Comparison of ENCODE assay signal across 10 mouse cellular contexts in the genomic region with DNA sequence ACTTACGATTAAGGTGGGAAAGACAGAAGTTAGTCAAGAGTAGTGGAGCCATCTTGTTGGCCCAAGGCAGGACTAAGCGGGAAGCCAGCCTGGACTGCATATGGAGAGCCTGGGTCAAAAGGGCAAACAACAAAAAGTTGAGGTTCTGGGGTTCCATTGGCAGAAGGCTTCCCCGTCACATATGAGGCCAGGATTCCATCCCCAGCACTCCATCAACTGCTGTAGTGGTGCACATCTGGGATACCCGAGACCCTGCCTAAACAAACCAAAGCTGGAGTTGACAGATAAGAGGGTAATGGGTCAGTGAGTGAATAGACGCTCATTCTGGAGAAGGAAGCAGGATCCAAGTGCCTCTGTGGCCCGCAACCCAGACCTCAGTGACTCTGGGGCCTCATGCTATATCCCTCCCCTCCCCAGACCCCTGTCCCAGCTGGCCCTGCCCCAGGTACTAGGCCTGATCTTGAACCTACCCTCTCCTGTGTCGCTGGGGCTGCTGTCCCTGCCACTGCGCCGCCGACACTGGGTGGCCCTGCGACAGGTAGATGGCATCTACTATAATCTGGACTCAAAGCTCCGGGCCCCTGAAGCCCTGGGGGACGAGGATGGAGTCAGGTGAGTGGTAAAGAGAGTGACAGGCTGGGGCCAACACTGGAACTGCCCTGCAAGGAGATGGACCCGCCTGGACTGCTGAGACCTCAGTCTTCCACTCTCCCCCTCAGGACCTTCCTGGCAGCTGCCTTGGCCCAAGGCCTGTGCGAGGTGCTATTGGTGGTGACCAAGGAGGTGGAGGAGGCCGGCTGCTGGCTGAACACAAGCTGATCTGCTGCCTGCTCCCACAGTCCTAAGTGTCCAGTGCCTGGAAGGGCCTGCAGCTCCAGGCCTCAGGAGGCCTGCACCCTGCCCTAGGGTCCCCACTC. TPM values are rescaled to one million over a fixed set of nuclear protein-coding genes. Genes with fewer than 3 reads are reported as not detected.
DNase-seq lines count a peak whose midpoint lies in the region; ATAC-seq and TF ChIP-seq lines count a peak whose summit lies in the region.
"Had no signal": no experiment of that assay in that cellular context is flagged by ENCODE, and none has a peak within 500 bp of the region (broad histone marks: within the 10 kb centered on the region; RNA-seq: fewer than 3 reads in every experiment).

No protein-coding gene starts in this region.

- WGBS in kidney, embryonic 14.5 days = 86% methylated on average over 16 of the region's 16 CpGs
- WGBS in heart, postnatal 0 days = 55% methylated on average over 16 of the region's 16 CpGs

- no peak for DNase-seq in kidney, adult 9 months
- no peak for DNase-seq in MEL (ENCODE audit: low read depth, low spot score)
- no peak for DNase-seq in heart, postnatal 0 days (ENCODE audit: low spot score)
- DNase-seq in adrenal gland, adult 2 months = no peak
- DNase-seq in natural killer cell, adult 2 months (ENCODE audit: low spot score in 2 of 2) = no peak

- H3K4me2 ChIP-seq in kidney, embryonic 14.5 days (replicated peaks; ENCODE audit: low read depth, low read length) = no peak overlapping the region
- no peak overlapping the region for H3K4me2 ChIP-seq in heart, postnatal 0 days (ENCODE audit: low read depth, low read length)

- H3K4me1 ChIP-seq in erythroblast, embryonic 14.5 days (ENCODE audit: control insufficient read depth) = peaks cover 92% of the 10 kb centered on the region
- peaks cover 10% of the 10 kb centered on the region for H3K4me1 ChIP-seq in kidney, embryonic 14.5 days (ENCODE audit: control insufficient read depth, insufficient read depth, low read length)
- peaks cover 0 to 10% of the 10 kb centered on the region in 2 experiments; a peak in 2 of 4 replicates for H3K4me1 ChIP-seq in MEL (ENCODE audit: control insufficient read depth in 1 of 2, insufficient read depth in 2 of 2, low read length in 2 of 2)
- H3K4me1 ChIP-seq in heart, postnatal 0 days (ENCODE audit: control insufficient read depth, insufficient read depth) = peaks cover 50% of the 10 kb centered on the region

- no peak for ATAC-seq in erythroblast, adult 5-6 weeks (replicated peaks; ENCODE audit: low FRiP score, poor library complexity, severe bottlenecking)
- ATAC-seq in kidney, embryonic 14.5 days (ENCODE audit: low FRiP score, low TSS enrichment) = no peak
- ATAC-seq in heart, postnatal 0 days (ENCODE audit: insufficient read depth, low read depth) = no peak
- ATAC-seq: intestine, embryonic 16.5 days had no signal

- no peak overlapping the region for H3K27ac ChIP-seq in kidney, embryonic 14.5 days (ENCODE audit: low read depth, low read length)
- no peak overlapping the region for H3K27ac ChIP-seq in MEL (ENCODE audit: control insufficient read depth, low read depth, low read length)
- peak overlapping the region; percentile 99 for H3K27ac ChIP-seq in heart, postnatal 0 days (ENCODE audit: low read depth)

- no peaks in the 10 kb centered on the region for H3K9me3 ChIP-seq in erythroblast, embryonic 14.5 days (ENCODE audit: control insufficient read depth, low read length)
- H3K9me3 ChIP-seq in kidney, embryonic 14.5 days (ENCODE audit: control insufficient read depth, low read length) = no peaks in the 10 kb centered on the region
- no peaks in the 10 kb centered on the region for H3K9me3 ChIP-seq in MEL (replicated peaks; ENCODE audit: insufficient read depth, low read length)
- H3K9me3 ChIP-seq in heart, postnatal 0 days (replicated peaks; ENCODE audit: control insufficient read depth, low read length) = no peaks in the 10 kb centered on the region

- TF ChIP-seq POLR2A in MEL (IDR thresholded peaks at IDR 0.05; ENCODE audit: control insufficient read depth in 1 of 2, insufficient read depth in 1 of 2, low read depth in 1 of 2, low read length in 2 of 2, poor library complexity in 1 of 2) = no peak

- H3K79me2 ChIP-seq in MEL (ENCODE audit: control insufficient read depth, insufficient read depth, low read length, poor library complexity) = peaks cover 3% of the 10 kb centered on the region

- H3K4me3 ChIP-seq in erythroblast, embryonic 14.5 days (replicated peaks) = peak overlapping the region; percentile 81
- no peak overlapping the region for H3K4me3 ChIP-seq in kidney, embryonic 14.5 days (ENCODE audit: low read length)
- no peak overlapping the region for H3K4me3 ChIP-seq in MEL (ENCODE audit: control insufficient read depth in 1 of 2, insufficient read depth in 1 of 2, low read depth in 2 of 2, low read length in 2 of 2)
- H3K4me3 ChIP-seq in heart, postnatal 0 days (ENCODE audit: low read depth, low read length) = no peak overlapping the region

- TF ChIP-seq EP300 in MEL (IDR thresholded peaks at IDR 0.05; ENCODE audit: low read depth in 1 of 2, low read length in 2 of 2) = no peak
- TF ChIP-seq EP300 in heart, postnatal 0 days (IDR thresholded peaks at IDR 0.05; ENCODE audit: low read depth) = no peak

- peaks cover 57% of the 10 kb centered on the region for H3K36me3 ChIP-seq in erythroblast, embryonic 14.5 days (ENCODE audit: control insufficient read depth)
- H3K36me3 ChIP-seq in kidney, embryonic 14.5 days (ENCODE audit: control insufficient read depth, insufficient read depth, low read length) = no peaks in the 10 kb centered on the region
- H3K36me3 ChIP-seq in MEL (ENCODE audit: control insufficient read depth in 1 of 2, insufficient read depth in 2 of 2, low read length in 2 of 2) = no peaks in the 10 kb centered on the region
- H3K36me3 ChIP-seq in heart, postnatal 0 days (replicated peaks; ENCODE audit: control insufficient read depth, insufficient read depth, low read length) = no peaks in the 10 kb centered on the region

- TF ChIP-seq RAD21 in MEL (IDR thresholded peaks at IDR 0.05; ENCODE audit: low read depth, low read length) = no peak

- TF ChIP-seq CTCF in MEL (IDR thresholded peaks at IDR 0.05 in 2 of 3, conservative IDR thresholded peaks at IDR 0.05 in 1 of 3; ENCODE audit: control insufficient read depth in 1 of 3, insufficient read depth in 1 of 3, low read depth in 2 of 3, low read length in 3 of 3, poor library complexity in 1 of 3, severe bottlenecking in 1 of 3) = no peak
- TF ChIP-seq CTCF in heart, postnatal 0 days (IDR thresholded peaks at IDR 0.05; ENCODE audit: low read depth) = no peak

- H3K27me3 ChIP-seq in erythroblast, embryonic 14.5 days (ENCODE audit: control insufficient read depth) = peaks cover 24% of the 10 kb centered on the region
- peaks cover 15% of the 10 kb centered on the region for H3K27me3 ChIP-seq in kidney, embryonic 14.5 days (ENCODE audit: control insufficient read depth, insufficient read depth, low read length)
- H3K27me3 ChIP-seq in MEL (ENCODE audit: control insufficient read depth in 1 of 2, insufficient read depth in 2 of 2, low read length in 2 of 2) = no peaks in the 10 kb centered on the region
- no peaks in the 10 kb centered on the region for H3K27me3 ChIP-seq in heart, postnatal 0 days (ENCODE audit: control insufficient read depth, insufficient read depth, low read length)

- peak overlapping the region; percentile 37; the same call in 1 of the 2 replicates for H3K9ac ChIP-seq in kidney, embryonic 14.5 days (ENCODE audit: low read depth, low read length)
- H3K9ac ChIP-seq in MEL (ENCODE audit: control insufficient read depth, low read depth, low read length, poor library complexity, severe bottlenecking) = no peak overlapping the region
- peak overlapping the region; percentile 35; the same call in 1 of the 2 replicates for H3K9ac ChIP-seq in heart, postnatal 0 days (replicated peaks; ENCODE audit: low read depth, low read length)

RNA-seq across cellular contexts. Expression of a gene that starts 3.2 kb away (rescaled TPM):
- polyA plus RNA-seq in erythroblast, embryonic 14.5 days (2012) = 1,062 and 1,188 TPM in 2 replicates
- 6.7 and 43.7 TPM in 2 replicates for total RNA-seq in erythroblast, adult 5-6 weeks (2015; ENCODE audit: low replicate concordance)
- total RNA-seq in erythroblast, adult 5-6 weeks (2017; ENCODE audit: low replicate concordance) = 33.7 and 59.7 TPM in 2 replicates
- polyA plus RNA-seq in kidney, embryonic 14.5 days (2014; fragmentation: Nextera tagmentation; extraction: Ambion mirVana) = 64.9 and 78.9 TPM in 2 replicates
- total RNA-seq in MEL (2012; rRNA removed) = 58.4 and 95.5 TPM in 2 replicates
- 100 to 1,000 TPM in 1 of 2 experiments, not detected in 1; 141 TPM for polyA plus RNA-seq in MEL (2012; ENCODE audit: insufficient read depth in 1 of 2, insufficient read length in 2 of 2, low read depth in 1 of 2, low replicate concordance in 2 of 2, missing spikeins in 1 of 2)
- total RNA-seq in heart, postnatal 0 days (2014; rRNA removed; ENCODE audit: low replicate concordance) = 123 and 143 TPM in 2 replicates
- 91.2 and 105 TPM in 2 replicates for polyA plus RNA-seq in heart, postnatal 0 days (2015; fragmentation: Nextera tagmentation; extraction: Ambion mirVana)
- 10 to 100 TPM; 51.2 to 61.7 TPM for total RNA-seq in adrenal gland, adult 2 months (2021)
- 171 and 179 TPM in 2 replicates for polyA plus RNA-seq in adrenal gland, adult 2 months (2012; rRNA removed)

RNA-seq across cellular contexts. Expression of a gene that starts 5.8 kb away (rescaled TPM):
- polyA plus RNA-seq in erythroblast, embryonic 14.5 days (2012) = 0.17 and 0.50 TPM in 2 replicates
- not detected in 2 replicates for total RNA-seq in erythroblast, adult 5-6 weeks (2015; ENCODE audit: low replicate concordance)
- not detected in 2 replicates for total RNA-seq in erythroblast, adult 5-6 weeks (2017; ENCODE audit: low replicate concordance)
- polyA plus RNA-seq in kidney, embryonic 14.5 days (2014; fragmentation: Nextera tagmentation; extraction: Ambion mirVana) = 0.88 and 1.6 TPM in 2 replicates
- not detected in 2 replicates for total RNA-seq in MEL (2012; rRNA removed)
- polyA plus RNA-seq in MEL (2012; ENCODE audit: insufficient read depth in 1 of 2, insufficient read length in 2 of 2, low read depth in 1 of 2, low replicate concordance in 2 of 2, missing spikeins in 1 of 2) = under 1 TPM in 1 of 2 experiments, not detected in 1; 0.89 TPM
- total RNA-seq in heart, postnatal 0 days (2014; rRNA removed; ENCODE audit: low replicate concordance) = 7.5 TPM in 1 of 2 replicates, not detected in the other
- 0.40 and 0.86 TPM in 2 replicates for polyA plus RNA-seq in heart, postnatal 0 days (2015; fragmentation: Nextera tagmentation; extraction: Ambion mirVana)
- under 1 TPM in 1 of 2 experiments, not detected in 1; 0.75 TPM for total RNA-seq in adrenal gland, adult 2 months (2021)
- 0.91 and 2.4 TPM in 2 replicates for polyA plus RNA-seq in adrenal gland, adult 2 months (2012; rRNA removed)
- polyA plus RNA-seq: embryonic facial prominence, embryonic 11.5 days had no signal

RNA-seq across cellular contexts. Expression of a gene that starts 25.4 kb away (rescaled TPM):
- polyA plus RNA-seq in erythroblast, embryonic 14.5 days (2012) = 26.0 and 30.5 TPM in 2 replicates
- 17.9 and 19.2 TPM in 2 replicates for total RNA-seq in erythroblast, adult 5-6 weeks (2015; ENCODE audit: low replicate concordance)
- 12.4 and 13.4 TPM in 2 replicates for total RNA-seq in erythroblast, adult 5-6 weeks (2017; ENCODE audit: low replicate concordance)
- polyA plus RNA-seq in kidney, embryonic 14.5 days (2014; fragmentation: Nextera tagmentation; extraction: Ambion mirVana) = 122 and 138 TPM in 2 replicates
- 81.3 and 91.4 TPM in 2 replicates for total RNA-seq in MEL (2012; rRNA removed)
- 100 to 1,000 TPM in 1 of 2 experiments, not detected in 1; 149 TPM for polyA plus RNA-seq in MEL (2012; ENCODE audit: insufficient read depth in 1 of 2, insufficient read length in 2 of 2, low read depth in 1 of 2, low replicate concordance in 2 of 2, missing spikeins in 1 of 2)
- total RNA-seq in heart, postnatal 0 days (2014; rRNA removed; ENCODE audit: low replicate concordance) = 206 and 212 TPM in 2 replicates
- polyA plus RNA-seq in heart, postnatal 0 days (2015; fragmentation: Nextera tagmentation; extraction: Ambion mirVana) = 67.0 and 73.2 TPM in 2 replicates
- 100 to 1,000 TPM in 1 of 2 experiments, 10 to 100 TPM in 1; 77.9 to 101 TPM for total RNA-seq in adrenal gland, adult 2 months (2021)
- polyA plus RNA-seq in adrenal gland, adult 2 months (2012; rRNA removed) = 516 and 555 TPM in 2 replicates

RNA-seq across cellular contexts. Expression of a gene that starts 25.4 kb away (rescaled TPM):
- polyA plus RNA-seq in erythroblast, embryonic 14.5 days (2012) = 0.16 TPM in 1 of 2 replicates, not detected in the other
- not detected in 2 replicates for total RNA-seq in erythroblast, adult 5-6 weeks (2015; ENCODE audit: low replicate concordance)
- total RNA-seq in erythroblast, adult 5-6 weeks (2017; ENCODE audit: low replicate concordance) = not detected in 2 replicates
- 13.2 and 16.6 TPM in 2 replicates for polyA plus RNA-seq in kidney, embryonic 14.5 days (2014; fragmentation: Nextera tagmentation; extraction: Ambion mirVana)
- total RNA-seq in MEL (2012; rRNA removed) = 0.69 and 1.2 TPM in 2 replicates
- 1 to 10 TPM in 1 of 2 experiments, not detected in 1; 2.0 TPM for polyA plus RNA-seq in MEL (2012; ENCODE audit: insufficient read depth in 1 of 2, insufficient read length in 2 of 2, low read depth in 1 of 2, low replicate concordance in 2 of 2, missing spikeins in 1 of 2)
- 3.2 and 4.3 TPM in 2 replicates for total RNA-seq in heart, postnatal 0 days (2014; rRNA removed; ENCODE audit: low replicate concordance)
- 11.4 and 12.5 TPM in 2 replicates for polyA plus RNA-seq in heart, postnatal 0 days (2015; fragmentation: Nextera tagmentation; extraction: Ambion mirVana)
- 1 to 10 TPM; 8.3 to 9.1 TPM for total RNA-seq in adrenal gland, adult 2 months (2021)
- 28.6 and 30.9 TPM in 2 replicates for polyA plus RNA-seq in adrenal gland, adult 2 months (2012; rRNA removed)

RNA-seq across cellular contexts. Expression of a gene that starts 42.1 kb away (rescaled TPM):
- polyA plus RNA-seq in erythroblast, embryonic 14.5 days (2012) = not detected in 2 replicates
- not detected in 2 replicates for total RNA-seq in erythroblast, adult 5-6 weeks (2015; ENCODE audit: low replicate concordance)
- total RNA-seq in erythroblast, adult 5-6 weeks (2017; ENCODE audit: low replicate concordance) = not detected in 2 replicates
- 0.50 and 0.70 TPM in 2 replicates for polyA plus RNA-seq in kidney, embryonic 14.5 days (2014; fragmentation: Nextera tagmentation; extraction: Ambion mirVana)
- 0.52 and 0.58 TPM in 2 replicates for total RNA-seq in MEL (2012; rRNA removed)
- 1 to 10 TPM in 1 of 2 experiments, not detected in 1; 4.4 TPM for polyA plus RNA-seq in MEL (2012; ENCODE audit: insufficient read depth in 1 of 2, insufficient read length in 2 of 2, low read depth in 1 of 2, low replicate concordance in 2 of 2, missing spikeins in 1 of 2)
- total RNA-seq in heart, postnatal 0 days (2014; rRNA removed; ENCODE audit: low replicate concordance) = 55.6 and 89.5 TPM in 2 replicates
- 2.8 TPM in 2 replicates for polyA plus RNA-seq in heart, postnatal 0 days (2015; fragmentation: Nextera tagmentation; extraction: Ambion mirVana)
- 1 to 10 TPM; 5.1 to 8.5 TPM for total RNA-seq in adrenal gland, adult 2 months (2021)
- polyA plus RNA-seq in adrenal gland, adult 2 months (2012; rRNA removed) = 10.3 and 16.3 TPM in 2 replicates
